Mouse (Mus musculus) skeletal muscle tissue, postnatal 0 days (tissue): ENCODE measurements around the gene 3425401B19Rik. TPM values are rescaled to one million over a fixed set of nuclear protein-coding genes. Genes with fewer than 3 reads are reported as not detected.

Source experiments
- polyA plus RNA-seq: library from polyadenylated mRNA; unstranded; fragments of >200 nt; fragmentation: Nextera tagmentation; extraction: Ambion mirVana; gene quantifications from 2 replicates; pipeline ENCODE4 v1.2.1, GENCODE M21; 2015

The 3425401B19Rik gene
- polyA plus RNA-seq = 25.9 and 31.5 TPM in 2 replicates

DNA sequence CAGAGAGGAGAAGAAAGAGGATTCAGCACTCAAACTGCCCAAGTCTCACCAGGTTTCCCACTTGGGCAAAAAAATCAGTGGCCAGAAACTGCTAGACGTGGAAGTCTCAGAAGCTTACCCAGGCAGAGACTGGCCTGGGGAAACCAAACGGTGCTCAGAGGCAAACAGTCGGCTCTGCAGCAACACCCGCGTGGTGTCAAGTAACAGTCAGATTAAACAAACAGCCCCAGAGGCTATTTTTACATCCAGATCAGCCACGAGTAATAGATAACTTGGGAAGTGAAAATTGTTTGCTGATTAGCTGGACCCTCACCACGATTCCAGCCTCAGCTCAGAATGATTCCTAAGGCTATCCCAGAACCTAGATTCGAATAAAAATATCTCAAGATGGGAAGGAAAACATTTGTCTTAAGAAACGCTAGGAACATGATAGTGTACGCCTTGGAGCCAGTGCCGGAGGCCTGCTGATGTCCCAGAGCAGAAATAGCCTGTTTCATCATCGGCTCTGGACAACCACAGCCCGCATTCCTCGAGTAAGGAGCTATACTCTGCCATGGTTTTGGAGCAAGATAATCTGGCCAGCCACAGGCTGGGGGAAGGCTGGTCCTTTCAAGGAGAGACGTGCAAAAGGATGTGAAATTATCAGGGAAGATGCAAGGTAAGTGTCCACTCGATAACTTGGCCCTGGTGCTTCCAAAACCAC is at the start of gene 3425401B19Rik:
Gene 3425401B19Rik (minus strand): TSS at position 170 of the 703 bp plus-strand sequence.

Other genes with a start within 250 kb of the 3425401B19Rik start
- gene Slc18a3, start 220.4 kb downstream of the 3425401B19Rik start, polyA plus RNA-seq = not detected in 2 replicates
- gene Chat, start 219.3 kb downstream of the 3425401B19Rik start, polyA plus RNA-seq = not detected in 2 replicates
- 8.4 and 9.0 TPM in 2 replicates for gene Ercc6, start 171.8 kb downstream of the 3425401B19Rik start, polyA plus RNA-seq
- 0.05 TPM in 1 of 2 replicates, not detected in the other for gene Prrxl1, start 85.9 kb downstream of the 3425401B19Rik start, polyA plus RNA-seq
- 0.63 and 0.79 TPM in 2 replicates for gene Tmem273, start 100.7 kb upstream of the 3425401B19Rik start, polyA plus RNA-seq
- 0.08 and 0.15 TPM in 2 replicates for gene Fam170b, start 148.7 kb upstream of the 3425401B19Rik start, polyA plus RNA-seq
- 29.8 and 32.7 TPM in 2 replicates for gene Vstm4, start 171.5 kb upstream of the 3425401B19Rik start, polyA plus RNA-seq